Mouse (Mus musculus) heart, postnatal 10 days (tissue): ENCODE results near the gene Tff2. TPM values are rescaled to one million over a fixed set of nuclear protein-coding genes. Genes with fewer than 3 reads are reported as not detected.

Experiments used
- total RNA-seq, 2 experiments: library from RNA; stranded (reverse); gene quantifications; 2 replicates each; pipeline ENCODE4 v1.2.3; 2021

Tff2 gene
- total RNA-seq, 2 experiments from 2014 or later = not detected

Other genes starting within 250 kb of the Tff2 start
- gene Glp1r, start 242.5 kb downstream of the Tff2 start, total RNA-seq = under 1 TPM; 0.55 to 0.60 TPM
- gene Umodl1, start 189.6 kb downstream of the Tff2 start, total RNA-seq = not detected
- gene Abcg1, start 86.6 kb downstream of the Tff2 start, total RNA-seq = 1 to 10 TPM; 8.9 to 10.0 TPM
- gene Tff3, start 14.6 kb downstream of the Tff2 start, total RNA-seq = not detected
- not detected for gene Tff1, start 21.0 kb upstream of the Tff2 start, total RNA-seq
- gene Tmprss3, start 54.7 kb upstream of the Tff2 start, total RNA-seq = not detected
- under 1 TPM; 0.43 to 0.62 TPM for gene Ubash3a, start 63.6 kb upstream of the Tff2 start, total RNA-seq
- 1 to 10 TPM; 1.2 to 1.7 TPM for gene Rsph1, start 133.1 kb upstream of the Tff2 start, total RNA-seq
- gene Slc37a1, start 142.5 kb upstream of the Tff2 start, total RNA-seq = 10 to 100 TPM; 10.6 TPM
- 1 to 10 TPM; 6.8 to 9.2 TPM for gene Pde9a, start 241.9 kb upstream of the Tff2 start, total RNA-seq